Mouse (Mus musculus): ENCODE data around the gene Map2k5.

Map2k5 gene

GRCm38 (mm10) chr9:63185249-63185648 is 192.5 kb downstream of the Map2k5 start:
- no peak for DNase-seq (ENCODE audit: low spot score)

- DNase-seq (ENCODE audit: low spot score): no peak
These were observed 193.8 kb downstream of the Map2k5 start for GRCm38 (mm10) chr9:63183864-63184263.

- DNase-seq (ENCODE audit: low spot score): no peak
These were observed 195.3 kb downstream of the Map2k5 start for GRCm38 (mm10) chr9:63182306-63182960.

- DNase-seq (ENCODE audit: low spot score): no peak
These were observed 196.1 kb downstream of the Map2k5 start for GRCm38 (mm10) chr9:63181337-63182178.

DNA sequence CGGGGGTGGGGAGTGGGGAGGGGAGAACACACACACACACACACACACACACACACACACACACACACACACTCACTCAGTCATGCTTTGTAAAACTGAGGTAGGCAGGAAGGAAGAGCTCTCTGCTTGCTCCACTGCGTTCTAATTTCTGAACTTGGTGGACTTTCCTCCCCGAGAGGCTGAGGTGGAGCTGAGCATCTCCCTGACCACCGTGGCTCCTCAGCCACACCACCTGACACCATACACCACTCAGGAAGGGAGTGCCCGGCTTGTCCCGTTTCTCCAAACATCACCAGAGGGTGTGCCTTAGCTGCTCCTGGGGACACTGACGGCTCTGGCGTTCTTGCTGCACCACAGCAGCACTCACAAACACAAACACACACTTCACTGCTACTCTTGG is 199.4 kb downstream of the Map2k5 start:
- no peak for DNase-seq (ENCODE audit: low spot score)

- DNase-seq (ENCODE audit: low spot score): no peak
These were observed 203.5 kb downstream of the Map2k5 start for GRCm38 (mm10) chr9:63174001-63174721.

GRCm38 (mm10) chr9:63171951-63172350 is 205.8 kb downstream of the Map2k5 start:
- DNase-seq (ENCODE audit: low spot score): no peak

GRCm38 (mm10) chr9:63169127-63169526 is 208.6 kb downstream of the Map2k5 start:
- no peak for DNase-seq (ENCODE audit: low spot score)

- no peak for DNase-seq (ENCODE audit: low spot score)
These were observed 212.6 kb downstream of the Map2k5 start for GRCm38 (mm10) chr9:63165070-63165469.

DNA sequence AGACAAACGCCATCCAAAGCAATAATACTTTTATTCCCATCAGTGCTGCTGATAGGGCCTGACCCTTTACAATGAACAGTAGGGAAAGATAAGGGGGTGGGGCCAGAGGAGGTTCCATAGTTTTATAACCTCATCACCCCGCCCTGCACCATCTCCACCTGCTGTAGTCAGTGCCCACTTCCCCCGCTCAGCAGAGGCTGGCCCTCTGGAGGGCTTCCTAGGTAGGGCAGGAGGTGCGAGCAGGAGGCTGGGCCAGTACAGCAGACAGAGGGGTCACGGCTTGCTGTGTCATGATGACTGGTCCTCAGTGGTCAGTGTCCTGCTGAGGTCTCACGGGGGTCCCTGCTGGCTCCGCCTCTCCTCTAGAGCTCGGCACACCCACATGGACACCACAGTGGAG is 213.9 kb downstream of the Map2k5 start:
- DNase-seq (ENCODE audit: low spot score): no peak

GRCm38 (mm10) chr9:63151949-63152348 is 225.8 kb downstream of the Map2k5 start:
- DNase-seq (ENCODE audit: low spot score): no peak

DNA sequence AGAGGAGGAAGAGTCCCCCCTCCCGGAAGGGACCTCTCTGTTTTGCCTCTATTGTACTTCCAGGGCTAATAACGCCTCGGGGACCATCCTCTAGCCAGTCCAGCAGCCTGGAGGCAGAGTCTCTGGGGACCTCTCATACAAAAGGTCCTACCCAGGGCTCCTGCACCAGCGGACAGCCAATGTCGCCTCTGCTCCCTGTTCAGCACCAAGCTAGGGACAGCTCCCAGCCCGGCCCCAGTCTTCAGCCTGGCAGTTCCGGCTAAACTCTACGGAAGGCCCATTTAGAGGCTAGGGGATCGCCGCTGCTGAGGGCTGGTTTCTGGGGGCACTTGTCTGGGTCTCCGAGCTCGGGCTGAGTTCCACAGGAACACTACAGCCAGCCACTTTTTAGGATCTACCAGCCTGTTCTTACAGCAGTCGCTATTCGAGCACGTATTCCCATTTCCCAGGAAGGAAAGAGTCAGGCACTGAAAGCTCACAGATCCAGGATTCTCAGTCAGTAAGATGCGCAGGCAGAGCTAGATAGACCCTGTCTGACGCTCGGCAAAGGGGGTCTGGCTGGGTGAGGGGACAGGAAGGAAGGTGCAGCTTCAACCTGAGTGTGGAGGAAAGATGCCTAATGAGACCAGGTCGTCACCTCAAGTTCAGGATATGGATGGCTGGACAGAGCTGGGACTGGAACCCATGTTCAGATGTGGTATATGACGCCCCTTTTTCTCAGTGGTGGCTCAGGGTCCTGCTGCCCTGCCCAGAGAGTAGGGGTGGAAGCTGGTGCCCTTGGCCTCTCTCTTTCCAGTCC is 226.4 kb downstream of the Map2k5 start:
- peak; percentile 78 for DNase-seq (ENCODE audit: low spot score)

DNA sequence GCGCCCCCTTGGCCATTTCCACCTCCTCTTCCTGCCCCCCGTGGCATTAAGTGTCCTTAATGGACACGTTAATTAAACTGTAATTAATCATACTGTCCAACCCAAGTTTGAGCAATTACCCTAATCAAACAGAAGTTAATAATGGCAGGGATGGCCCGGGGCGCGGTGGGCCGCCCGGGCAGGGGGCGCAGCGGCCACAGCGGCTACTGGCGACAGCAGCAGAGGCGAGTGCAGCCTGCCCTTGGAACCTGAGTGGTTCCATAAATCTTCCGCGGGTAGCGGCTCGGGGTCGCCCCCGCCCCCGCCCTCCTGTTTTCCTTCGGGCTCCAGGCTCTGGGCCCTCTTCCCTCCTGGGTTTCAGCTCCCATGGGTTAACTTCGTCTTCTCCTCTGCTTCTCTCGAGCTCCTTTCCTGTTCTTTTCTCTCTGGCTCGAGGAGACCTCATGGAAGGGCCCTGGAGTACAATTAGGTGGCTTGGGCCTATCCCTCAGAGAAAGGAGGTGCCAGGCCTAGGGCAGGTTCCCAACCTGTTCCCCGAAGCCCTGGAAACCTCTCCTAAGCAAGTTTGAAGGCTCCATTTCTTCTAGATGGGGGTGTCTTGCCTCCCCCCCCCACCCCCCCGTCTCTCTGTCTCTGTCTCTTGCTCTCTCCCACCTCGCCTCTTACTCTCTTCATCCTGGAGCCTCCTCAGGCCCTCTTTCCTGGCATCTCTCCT is 227.5 kb downstream of the Map2k5 start:
- no peak for DNase-seq (ENCODE audit: low spot score)

DNA sequence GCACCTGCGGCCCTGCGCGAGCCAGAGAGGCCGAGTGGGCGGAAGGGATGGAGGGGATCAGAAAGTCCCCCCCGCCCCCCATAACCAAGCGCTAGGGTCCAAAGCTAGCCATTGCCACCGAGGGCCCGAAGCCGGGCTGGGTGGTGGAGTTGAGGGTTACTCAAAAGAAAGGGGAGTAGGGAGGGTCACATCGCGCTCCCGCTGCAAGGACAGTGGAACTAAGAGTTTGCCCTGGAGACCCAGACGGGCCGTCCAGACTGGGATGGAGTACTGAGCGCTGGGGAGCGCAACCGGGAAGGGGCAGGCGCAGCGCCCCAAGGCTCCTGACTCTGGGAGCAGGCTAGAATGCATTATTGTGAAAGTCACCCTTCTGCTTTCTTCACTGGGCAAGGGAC is 228.3 kb downstream of the Map2k5 start:
- no peak for DNase-seq (ENCODE audit: low spot score)

GRCm38 (mm10) chr9:63148410-63149371 is 229.0 kb downstream of the Map2k5 start, which contains the start of gene Skor1:
TSS of gene Skor1 (minus strand) at chr9:63148961.
- no peak for DNase-seq (ENCODE audit: low spot score)

DNA sequence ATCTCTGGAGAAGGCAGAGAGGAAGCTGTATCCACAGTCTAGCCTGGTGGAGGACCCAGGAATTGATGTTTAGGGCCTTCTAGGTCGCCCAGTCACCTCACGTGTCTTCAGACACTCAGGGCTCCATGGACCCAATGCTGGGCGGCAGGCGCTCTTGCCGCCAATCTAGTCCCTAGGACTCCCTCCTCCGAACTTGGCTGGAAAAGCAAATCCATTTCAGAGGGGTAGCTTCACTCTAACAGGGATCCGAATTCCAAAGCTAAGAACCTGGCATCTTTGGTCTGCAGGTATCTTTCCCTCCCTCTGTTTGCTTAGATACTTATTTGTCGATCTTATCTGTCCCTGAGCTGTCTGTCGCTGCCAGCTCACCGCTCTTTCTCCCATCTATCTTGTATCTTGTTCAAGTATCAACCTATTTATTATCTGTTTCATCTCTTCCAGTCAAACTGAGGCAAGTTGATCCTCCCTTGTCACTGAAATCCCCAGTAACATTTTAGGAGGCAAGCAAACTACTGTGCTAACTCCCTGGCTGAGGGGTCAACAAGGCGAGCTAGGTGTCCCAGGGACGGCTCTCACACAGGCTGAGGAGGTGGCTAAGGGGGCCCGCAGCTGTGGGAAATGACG is 229.8 kb downstream of the Map2k5 start:
- DNase-seq (ENCODE audit: low spot score): no peak

DNA sequence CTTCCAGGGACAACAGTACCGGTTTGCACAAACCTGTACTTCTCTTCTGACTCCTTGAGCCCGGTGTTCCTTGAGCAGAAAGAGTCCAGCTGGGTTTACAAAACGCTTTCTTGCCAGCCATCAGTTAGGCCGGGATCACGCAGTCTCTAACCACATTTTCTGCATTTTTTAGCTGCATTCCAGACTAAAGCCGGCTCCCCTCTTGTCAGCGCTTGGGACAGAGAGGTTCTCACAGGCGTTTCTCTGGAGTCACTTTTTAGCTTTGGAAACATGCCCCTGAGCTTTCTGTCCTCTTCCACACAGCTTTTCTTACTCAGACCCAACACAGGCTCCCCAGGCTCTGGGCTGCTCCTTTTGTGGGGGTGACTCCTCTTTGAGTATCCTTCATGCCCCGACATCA is 230.4 kb downstream of the Map2k5 start:
- DNase-seq (ENCODE audit: low spot score): no peak

- no peak for DNase-seq (ENCODE audit: low spot score)
These were observed 230.8 kb downstream of the Map2k5 start for GRCm38 (mm10) chr9:63146856-63147274.

GRCm38 (mm10) chr9:63146126-63146855 is 231.4 kb downstream of the Map2k5 start:
- no peak for DNase-seq (ENCODE audit: low spot score)

Data from urinary bladder, postnatal 14 days (tissue).